Mouse (Mus musculus) lung, adult 2 months (tissue): ENCODE measurements around the gene Ciao2a.
A peak's percentile ranks its signal among the peaks of the same experiment; 100 is the strongest.

Source experiments
- CTCF ChIP-seq: fragments of 200-500 bp; IDR thresholded peaks from 2 replicates; pipeline ENCODE4 v1.5.1; 2011; ENCODE audit warnings: mild to moderate bottlenecking, low read length, control low read depth; ENCODE audit not compliant: insufficient read depth
- POLR2A ChIP-seq: fragments of 200-500 bp; IDR thresholded peaks from 2 replicates; pipeline ENCODE4 v1.6.1; 2011; ENCODE audit warnings: low read depth, mild to moderate bottlenecking, control low read depth, low read length, borderline replicate concordance; ENCODE audit errors: extremely low read depth

GRCm38 (mm10) chr9:66144248-66144647 is 17.8 kb downstream of the Ciao2a start:
- TF ChIP-seq CTCF (peak; percentile 54), POLR2A (no peak)
